Mouse (Mus musculus) spleen, embryonic (tissue): ENCODE results near the gene Gapt.

Experiments
- CTCF ChIA-PET: fragments of 350-600 bp; sonication (Branson Sonifier 250); formaldehyde crosslinking; loops from one replicate; lab custom pipeline; 2022; lab: Charles Lee

Gene Gapt

DNA sequence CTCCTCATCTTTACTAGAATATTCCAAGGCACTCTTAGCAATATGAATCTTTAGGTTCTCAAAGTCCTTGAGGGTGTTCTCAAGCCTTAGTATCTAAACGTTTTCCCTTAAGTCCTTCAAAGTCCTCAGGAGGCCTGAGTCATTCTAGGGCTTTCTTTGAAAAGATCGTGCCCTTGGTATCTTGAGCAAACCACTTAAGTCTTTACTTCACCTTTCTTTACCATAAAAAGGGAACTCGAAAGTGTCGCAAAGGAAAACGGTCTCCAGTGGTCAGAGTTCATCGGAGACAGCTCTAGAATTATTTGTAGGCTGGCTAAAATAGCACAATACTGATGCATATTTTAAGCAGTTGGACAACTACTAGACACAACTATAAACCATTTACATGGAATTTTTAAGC, 6.7 kb upstream of the Gapt start:
- CTCF ChIA-PET: interaction anchor here (0.6 kb wide), 1 partner anchor 534 kb away, joined by 7 read pairs; no protein-coding TSS in a partner anchor

DNA sequence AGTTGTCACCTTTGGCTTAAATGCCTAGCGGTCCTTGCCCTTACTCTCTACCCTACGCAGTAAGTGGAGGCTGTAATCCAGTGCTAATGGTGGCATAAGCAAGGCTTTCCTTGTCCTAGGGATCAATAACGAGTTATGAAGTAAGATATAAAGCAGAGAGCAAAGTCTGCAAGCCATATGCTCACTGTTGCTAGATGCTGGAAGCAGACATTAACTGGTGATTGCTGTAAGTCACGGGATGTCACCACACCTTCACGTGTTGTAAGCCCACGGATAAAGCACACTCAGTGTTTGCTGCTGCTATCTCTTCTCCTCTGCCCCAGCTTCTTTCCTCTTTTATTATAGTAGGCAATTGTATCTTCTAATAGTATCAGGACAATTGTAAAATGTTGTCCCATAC, 5.9 kb downstream of the Gapt start:
- CTCF ChIA-PET: no interaction called here

DNA sequence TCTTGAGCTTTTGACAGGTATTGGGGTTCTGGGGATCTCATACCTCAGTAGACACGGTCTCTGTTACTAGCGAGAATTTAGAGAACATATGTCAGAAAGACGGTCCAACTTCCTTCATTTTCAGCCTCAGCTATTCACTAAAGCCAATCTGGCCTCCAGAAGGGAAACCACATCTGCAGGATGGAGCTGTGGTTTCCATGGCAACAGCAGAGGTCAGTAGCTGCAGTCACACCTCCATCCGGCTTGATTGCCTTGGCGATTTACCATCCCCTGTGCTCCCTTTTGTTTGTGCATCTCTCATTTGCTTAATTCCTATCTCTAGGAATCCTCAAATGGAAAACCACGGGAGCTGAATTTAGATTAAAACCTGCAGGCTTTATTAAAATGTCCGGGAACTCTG, 10.3 kb downstream of the Gapt start:
- CTCF ChIA-PET: no interaction called here

DNA sequence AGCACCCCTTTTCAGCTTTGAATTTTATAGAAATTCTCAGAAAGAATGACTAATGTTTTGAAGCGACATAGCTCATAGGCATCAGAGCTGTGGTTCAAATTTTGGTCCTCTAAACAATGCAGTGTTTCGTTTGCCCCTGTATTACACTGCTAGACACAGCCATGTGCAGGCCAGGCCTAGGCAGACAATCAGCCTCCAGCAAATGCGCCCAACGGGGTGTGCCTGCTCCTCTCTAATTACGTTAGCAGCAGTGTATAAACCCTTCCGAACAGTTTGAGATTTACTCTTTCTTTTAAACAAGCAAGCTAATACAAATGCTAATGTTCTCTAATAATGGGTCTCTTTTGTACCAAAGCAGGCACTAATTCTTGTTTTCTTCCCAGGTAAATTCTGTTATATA, 14.4 kb downstream of the Gapt start:
- CTCF ChIA-PET: no interaction called here

DNA sequence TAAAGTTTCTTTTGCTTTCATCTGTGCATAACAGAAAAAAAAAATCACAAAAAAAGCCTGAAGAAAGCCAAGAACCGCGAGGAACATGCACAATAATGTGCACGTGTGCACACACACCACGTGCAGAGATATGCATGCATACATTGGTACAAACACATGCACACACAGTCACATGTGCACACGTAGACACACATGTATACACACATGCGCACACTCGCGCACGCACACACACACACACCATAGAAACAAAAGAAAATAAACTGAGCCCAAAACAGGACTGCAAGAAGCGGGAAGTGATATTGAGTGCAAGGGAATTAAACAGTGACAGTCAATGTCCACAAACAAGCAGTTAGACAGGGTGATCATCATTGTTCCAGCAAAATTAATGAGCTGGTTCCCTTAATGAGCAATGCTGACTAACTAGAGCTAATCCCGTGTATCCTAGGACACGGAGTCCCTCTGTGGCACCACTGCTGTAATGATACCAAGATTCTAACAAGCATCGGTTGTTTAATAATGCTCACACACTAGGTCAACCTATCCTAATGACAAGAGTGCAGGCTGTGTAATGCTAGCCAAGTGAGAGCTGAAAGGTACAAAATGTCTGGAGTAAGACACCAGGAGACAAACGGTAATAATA, 23.9 kb downstream of the Gapt start:
- CTCF ChIA-PET: no interaction called here

DNA sequence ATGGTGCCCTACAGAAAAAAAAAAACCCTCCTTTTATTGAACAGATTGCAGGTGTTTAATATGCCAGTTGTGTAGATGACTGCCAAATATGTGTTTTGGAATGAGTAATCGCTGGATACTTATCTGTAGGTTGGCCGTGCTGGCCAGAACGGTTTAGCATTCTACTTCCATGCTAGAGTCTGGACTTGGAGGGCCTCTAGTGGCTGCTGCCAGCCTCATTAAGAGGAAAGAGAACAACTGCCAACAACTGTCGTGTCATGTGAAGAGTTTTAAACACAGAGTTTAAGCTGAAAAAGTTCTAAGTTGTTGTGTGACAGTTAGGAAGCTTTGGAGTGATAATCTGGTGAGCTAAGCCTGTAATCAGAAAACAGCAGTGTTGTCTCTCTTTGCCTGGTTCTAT, 38.3 kb downstream of the Gapt start:
- CTCF ChIA-PET: no interaction called here

DNA sequence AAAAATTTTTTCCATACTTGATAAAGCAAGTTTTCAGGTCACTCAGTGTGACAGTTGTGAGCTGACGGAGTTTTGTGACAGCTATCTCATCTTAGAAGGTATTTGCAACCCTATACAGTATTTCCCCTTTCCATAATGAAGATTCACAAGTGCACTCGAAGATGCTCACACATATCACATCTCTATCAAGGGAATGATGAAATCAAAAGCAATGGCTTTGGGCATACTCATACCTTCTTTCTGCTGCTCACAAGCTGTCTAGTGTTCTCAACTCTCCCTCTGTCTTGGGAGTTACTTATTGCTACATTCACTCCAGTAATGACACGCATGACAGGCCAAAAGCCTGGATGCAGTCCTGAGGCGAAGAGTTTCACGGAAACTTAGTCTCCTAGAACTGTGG, 49.8 kb downstream of the Gapt start:
- CTCF ChIA-PET: no interaction called here
